Mouse (Mus musculus) stomach, embryonic 14.5 days (tissue): Measurements from ENCODE around the gene Atxn7l1. TPM values are rescaled to one million over a fixed set of nuclear protein-coding genes. Genes with fewer than 3 reads are reported as not detected.

Experiments
- ATAC-seq: fragments of 200-750 bp; cut with Nextera tagmentation; 2 replicates; pipeline ENCODE4 v1.8.0; 2017; ENCODE audit warnings: low read depth, moderate TSS enrichment; ENCODE audit not compliant: insufficient number of reproducible peaks, insufficient read depth, low FRiP score
- H3K27ac ChIP-seq: fragments of 300-500 bp; sonication (generic); 2 replicates; pipeline ENCODE4 v1.5.1; 2014; ENCODE audit warnings: mild to moderate bottlenecking, low read length, moderate library complexity, mixed read lengths
- H3K27me3 ChIP-seq: fragments of 300-500 bp; sonication (generic); 2 replicates; pipeline ENCODE4 v1.6.1; 2014; ENCODE audit warnings: low read length, control low read depth, mixed read lengths; ENCODE audit not compliant: control insufficient read depth, insufficient read depth
- H3K36me3 ChIP-seq: fragments of 300-500 bp; sonication (generic); 2 replicates; pipeline ENCODE4 v1.6.1; 2014; ENCODE audit warnings: mild to moderate bottlenecking, control low read depth, low read length, moderate library complexity, mixed read lengths; ENCODE audit not compliant: control insufficient read depth, insufficient read depth
- H3K4me1 ChIP-seq: fragments of 300-500 bp; sonication (generic); 2 replicates; pipeline ENCODE4 v1.6.1; 2014; ENCODE audit warnings: low read length, control low read depth, mixed read lengths; ENCODE audit not compliant: control insufficient read depth, insufficient read depth
- H3K4me2 ChIP-seq: fragments of 300-500 bp; sonication (generic); replicated peaks from 2 replicates; pipeline ENCODE4 v1.6.1; 2014; ENCODE audit warnings: low read depth, low read length, control low read depth
- H3K4me3 ChIP-seq: fragments of 300-500 bp; sonication (generic); 2 replicates; pipeline ENCODE4 v1.5.1; 2014; ENCODE audit warnings: low read depth, low read length, control low read depth
- H3K9ac ChIP-seq: fragments of 300-500 bp; sonication (generic); replicated peaks from 2 replicates; pipeline ENCODE4 v1.6.1; 2014; ENCODE audit warnings: low read depth, mild to moderate bottlenecking, control low read depth, low read length, moderate library complexity, mixed read lengths
- H3K9me3 ChIP-seq: fragments of 300-500 bp; sonication (generic); 2 replicates; pipeline ENCODE4 v1.6.1; 2016; ENCODE audit warnings: low read depth, low read length, control low read depth; ENCODE audit not compliant: control insufficient read depth
- WGBS: fragments of 180-500 bp; shearing (Covaris S2); extraction: QIAGEN DNeasy Blood & Tissue Kit; methylation state at CpG from one replicate; pipeline ENCODE4 v1.1.7; 2014; 5-methylcytosine and 5-hydroxymethylcytosine counted together
- polyA plus RNA-seq: library from polyadenylated mRNA; unstranded; fragments of >200 nt; fragmentation: Nextera tagmentation; extraction: Ambion mirVana; gene quantifications from 2 replicates; pipeline ENCODE4 v1.2.1, GENCODE M21; 2014

Atxn7l1 gene
- polyA plus RNA-seq, 1 experiment from 2014 or later, result 21.5 TPM

GRCm38 (mm10) chr12:33118624-33119301 lies 28.7 kb upstream of the Atxn7l1 start:
- H3K36me3 ChIP-seq, result no peaks in the 10 kb centered on the region
- H3K4me3 ChIP-seq, result no peak overlapping the region
- H3K9ac ChIP-seq, result no peak overlapping the region
- no peak overlapping the region for H3K4me2 ChIP-seq
- no peak for ATAC-seq
- no peak overlapping the region for H3K27ac ChIP-seq
- H3K9me3 ChIP-seq, result no peaks in the 10 kb centered on the region
- H3K27me3 ChIP-seq, result no peaks in the 10 kb centered on the region
- H3K4me1 ChIP-seq, result no peaks in the 10 kb centered on the region
- 32% methylated on average over 15 of the region's 15 CpGs for WGBS

DNA sequence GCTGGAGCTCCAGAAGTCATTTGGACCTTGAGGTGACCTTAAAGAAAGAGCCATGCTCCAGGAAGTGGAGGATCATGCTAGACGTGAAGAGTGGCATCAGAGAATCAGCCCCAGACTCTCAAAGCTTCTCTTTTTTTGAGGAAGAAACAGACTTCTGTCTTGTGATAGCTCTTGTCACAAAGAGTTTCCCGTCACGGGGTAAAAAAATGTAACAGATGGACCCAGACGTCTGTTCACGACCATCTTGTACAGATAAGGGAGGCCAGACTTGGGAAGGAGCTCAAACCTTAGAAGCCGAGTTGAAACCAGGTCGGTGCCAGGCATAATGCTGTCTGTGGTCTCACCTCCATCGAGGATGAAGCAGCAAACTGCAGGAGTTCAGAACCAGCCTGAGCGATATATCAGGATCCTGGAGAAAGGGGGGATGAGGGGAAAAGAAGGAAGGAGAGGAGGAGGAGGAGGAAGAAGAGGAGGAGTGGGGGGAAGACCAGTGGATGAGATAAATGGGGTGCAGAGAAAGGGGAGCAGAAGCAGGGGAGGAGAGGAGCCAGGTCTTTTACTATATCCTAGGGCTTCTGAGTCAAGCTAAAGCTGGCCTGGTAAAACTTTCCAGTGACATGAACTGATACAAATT lies 21.8 kb upstream of the Atxn7l1 start:
- H3K27me3 ChIP-seq, result no peaks in the 10 kb centered on the region
- WGBS, result 75% methylated on average over 9 of the region's 9 CpGs
- no peak overlapping the region for H3K9ac ChIP-seq
- no peaks in the 10 kb centered on the region for H3K36me3 ChIP-seq
- ATAC-seq, result no peak
- no peak overlapping the region for H3K4me3 ChIP-seq
- H3K4me1 ChIP-seq, result no peaks in the 10 kb centered on the region
- H3K9me3 ChIP-seq, result no peaks in the 10 kb centered on the region
- H3K4me2 ChIP-seq, result no peak overlapping the region
- H3K27ac ChIP-seq, result no peak overlapping the region

DNA sequence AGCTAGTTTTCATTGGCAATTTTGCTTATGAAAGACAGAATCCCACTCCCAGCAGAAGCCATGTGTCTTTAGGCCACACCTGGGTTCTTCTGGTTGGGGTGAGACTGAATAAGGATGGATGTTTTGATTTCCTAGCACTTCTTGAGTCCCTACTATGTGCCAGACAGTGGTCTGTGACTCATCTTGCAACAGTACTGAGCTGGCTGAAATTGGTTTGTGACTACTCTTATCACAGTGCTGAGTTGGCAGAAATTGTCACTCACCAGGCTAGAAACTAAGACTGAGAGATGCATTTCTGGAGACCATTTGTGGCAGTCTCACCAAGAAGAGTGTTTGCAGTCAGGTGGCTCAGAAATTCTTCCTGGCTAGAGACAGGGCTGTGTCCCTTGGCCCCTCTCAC lies 21.2 kb upstream of the Atxn7l1 start:
- ATAC-seq, result no peak
- Histone ChIP-seq H3K9me3 (no peaks in the 10 kb centered on the region), H3K4me2 (no peak overlapping the region), H3K27ac (no peak overlapping the region), H3K36me3 (no peaks in the 10 kb centered on the region), H3K27me3 (no peaks in the 10 kb centered on the region), H3K9ac (no peak overlapping the region), H3K4me3 (no peak overlapping the region), H3K4me1 (no peaks in the 10 kb centered on the region)

GRCm38 (mm10) chr12:33128121-33128520 lies 19.4 kb upstream of the Atxn7l1 start:
- H3K9me3 ChIP-seq, result no peaks in the 10 kb centered on the region
- H3K36me3 ChIP-seq, result no peaks in the 10 kb centered on the region
- ATAC-seq, result no peak
- WGBS, result 79% methylated on average over 2 of the region's 2 CpGs
- H3K27ac ChIP-seq, result no peak overlapping the region
- H3K4me2 ChIP-seq, result no peak overlapping the region
- H3K27me3 ChIP-seq, result no peaks in the 10 kb centered on the region
- H3K4me1 ChIP-seq, result no peaks in the 10 kb centered on the region
- H3K9ac ChIP-seq, result no peak overlapping the region
- H3K4me3 ChIP-seq, result no peak overlapping the region

- no peak overlapping the region for H3K4me2 ChIP-seq
- H3K4me1 ChIP-seq, result no peaks in the 10 kb centered on the region
- H3K36me3 ChIP-seq, result no peaks in the 10 kb centered on the region
- ATAC-seq, result no peak
- no peak overlapping the region for H3K4me3 ChIP-seq
- no peak overlapping the region for H3K27ac ChIP-seq
- no peaks in the 10 kb centered on the region for H3K27me3 ChIP-seq
- no peak overlapping the region for H3K9ac ChIP-seq
- H3K9me3 ChIP-seq, result no peaks in the 10 kb centered on the region
- WGBS, result 61% methylated on average over 7 of the region's 7 CpGs
Observed at GRCm38 (mm10) chr12:33128702-33129101, 18.8 kb upstream of the Atxn7l1 start.

GRCm38 (mm10) chr12:33129410-33129809 lies 18.1 kb upstream of the Atxn7l1 start:
- no peaks in the 10 kb centered on the region for H3K9me3 ChIP-seq
- H3K4me3 ChIP-seq, result no peak overlapping the region
- H3K4me2 ChIP-seq, result no peak overlapping the region
- no peaks in the 10 kb centered on the region for H3K27me3 ChIP-seq
- no peak overlapping the region for H3K9ac ChIP-seq
- H3K36me3 ChIP-seq, result no peaks in the 10 kb centered on the region
- H3K27ac ChIP-seq, result no peak overlapping the region
- no peak for ATAC-seq
- H3K4me1 ChIP-seq, result no peaks in the 10 kb centered on the region
- 15% methylated on average over 4 of the region's 4 CpGs for WGBS

DNA sequence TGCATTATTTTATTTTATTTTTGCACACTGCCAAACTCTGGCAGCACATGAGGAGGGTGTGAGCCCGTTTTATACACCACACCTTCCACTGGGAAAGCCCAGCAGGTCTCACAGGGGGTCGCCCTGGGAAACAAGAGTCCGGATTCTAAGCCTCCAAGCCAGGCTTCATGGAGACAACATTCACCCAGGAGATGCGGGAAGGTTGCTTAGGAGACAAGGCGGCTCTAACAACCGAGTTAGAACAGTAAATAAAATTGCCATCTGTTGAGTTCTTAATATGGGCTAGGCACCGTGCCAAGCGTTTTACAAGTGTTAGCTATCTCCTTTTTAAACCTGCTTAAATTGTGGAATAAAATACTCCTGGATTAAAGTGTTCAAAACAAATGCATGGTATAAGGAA lies 17.1 kb upstream of the Atxn7l1 start:
- Histone ChIP-seq H3K27ac (no peak overlapping the region), H3K9me3 (no peaks in the 10 kb centered on the region), H3K36me3 (no peaks in the 10 kb centered on the region), H3K4me2 (no peak overlapping the region), H3K9ac (no peak overlapping the region), H3K27me3 (no peaks in the 10 kb centered on the region), H3K4me3 (no peak overlapping the region), H3K4me1 (no peaks in the 10 kb centered on the region)
- ATAC-seq, result no peak
- 40% methylated on average over 8 of the region's 8 CpGs for WGBS

- Histone ChIP-seq H3K4me1 (no peaks in the 10 kb centered on the region), H3K4me2 (no peak overlapping the region), H3K9me3 (no peaks in the 10 kb centered on the region), H3K4me3 (no peak overlapping the region), H3K36me3 (no peaks in the 10 kb centered on the region), H3K27me3 (no peaks in the 10 kb centered on the region), H3K27ac (no peak overlapping the region), H3K9ac (no peak overlapping the region)
- 63% methylated on average over 7 of the region's 7 CpGs for WGBS
- ATAC-seq, result no peak; the same call in 1 of the 2 replicates
Observed at GRCm38 (mm10) chr12:33131796-33132195, 15.7 kb upstream of the Atxn7l1 start.

DNA sequence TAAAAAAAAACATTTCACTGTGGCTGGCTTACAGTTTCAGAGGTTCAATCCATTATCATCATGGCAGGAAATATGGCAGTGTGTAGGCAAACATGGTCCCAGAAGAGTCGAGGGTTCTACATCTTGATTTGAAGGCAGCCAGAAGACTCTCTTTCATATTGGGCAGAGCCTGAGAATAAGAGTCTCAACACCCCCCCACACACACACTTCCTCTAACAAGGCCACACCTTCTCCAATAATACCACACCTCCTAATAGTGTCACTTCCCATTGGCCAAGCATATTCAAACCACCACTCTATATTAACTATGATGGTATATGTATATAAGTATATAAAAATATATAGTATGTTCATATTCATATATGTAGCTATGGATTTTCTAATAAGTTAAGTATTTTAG lies 9.6 kb upstream of the Atxn7l1 start:
- WGBS, result 88% methylated on average over 1 of the region's 1 CpGs
- H3K36me3 ChIP-seq, result no peaks in the 10 kb centered on the region
- no peak overlapping the region for H3K27ac ChIP-seq
- no peak overlapping the region for H3K4me3 ChIP-seq
- no peaks in the 10 kb centered on the region for H3K27me3 ChIP-seq
- no peaks in the 10 kb centered on the region for H3K4me1 ChIP-seq
- no peak overlapping the region for H3K4me2 ChIP-seq
- no peak for ATAC-seq
- no peak overlapping the region for H3K9ac ChIP-seq
- no peaks in the 10 kb centered on the region for H3K9me3 ChIP-seq
